Comparison of ENCODE assay signal across 8 mouse cellular contexts in genomic region chr17:71475705-71476089, GRCm38 (mm10). TPM values are rescaled to one million over a fixed set of nuclear protein-coding genes. Genes with fewer than 3 reads are reported as not detected.
DNase-seq lines count a peak whose midpoint lies in the region; ATAC-seq and TF ChIP-seq lines count a peak whose summit lies in the region.

No protein-coding gene starts in this region.

- H3K4me1 ChIP-seq in E14TG2a.4 (replicated peaks; ENCODE audit: low read depth, low read length) = peaks cover 51% of the 10 kb centered on the region
- 0 out of 2 replicates have a peak, but pooled peaks cover 2% of the 10 kb centered on the region for H3K4me1 ChIP-seq in hindbrain, embryonic 11.5 days (replicated peaks; ENCODE audit: control insufficient read depth, insufficient read depth, low read length)

- peak; percentile 49 for ATAC-seq in erythroid progenitor cell, adult 5-6 weeks (replicated peaks; ENCODE audit: low FRiP score, poor library complexity, severe bottlenecking)
- ATAC-seq in hindbrain, embryonic 11.5 days (ENCODE audit: low FRiP score) = no peak; the same call in none of the 2 replicates

- WGBS in hindbrain, embryonic 11.5 days = under 1% methylated on average over 31 of the region's 31 CpGs

- H3K27me3 ChIP-seq in E14TG2a.4 (ENCODE audit: insufficient read depth, low read length) = peaks cover 15% of the 10 kb centered on the region
- no peaks in the 10 kb centered on the region for H3K27me3 ChIP-seq in hindbrain, embryonic 11.5 days (ENCODE audit: control insufficient read depth, insufficient read depth, low read length)

- DNase-seq in brain, adult 2 months (ENCODE audit: low read depth, low spot score) = peak; percentile 83
- DNase-seq in hindbrain, embryonic 11.5 days (ENCODE audit: low spot score) = peak; percentile 86
- peak; percentile 54 to 55 for DNase-seq in layer of hippocampus, postnatal 25 days (ENCODE audit: extremely low spot score in 1 of 2, low spot score in 1 of 2)
- DNase-seq in lung, postnatal 10 days = peak; percentile 74
- DNase-seq in retina, adult 2 months (ENCODE audit: low read depth, low spot score) = peak; percentile 60
- DNase-seq in urinary bladder, adult 2 months (ENCODE audit: low spot score) = peak; percentile 66

- H3K36me3 ChIP-seq in E14TG2a.4 (ENCODE audit: insufficient read depth, low read length) = peaks cover 3% of the 10 kb centered on the region; the same call in 1 of the 2 replicates
- no peaks in the 10 kb centered on the region for H3K36me3 ChIP-seq in hindbrain, embryonic 11.5 days (ENCODE audit: control insufficient read depth, insufficient read depth, low read length)

- peak overlapping the region; percentile 96 for H3K9ac ChIP-seq in hindbrain, embryonic 11.5 days (ENCODE audit: low read depth, low read length)

- H3K4me2 ChIP-seq in hindbrain, embryonic 11.5 days (replicated peaks; ENCODE audit: low read depth, low read length) = peak overlapping the region; percentile 56

- TF ChIP-seq CTCF in E14TG2a.4 (conservative IDR thresholded peaks at IDR 0.05; ENCODE audit: low read length) = no peak

- H3K27ac ChIP-seq in hindbrain, embryonic 11.5 days (ENCODE audit: low read depth, low read length) = peak overlapping the region; percentile 97

- H3K9me3 ChIP-seq in E14TG2a.4 (ENCODE audit: low read length) = no peaks in the 10 kb centered on the region
- no peaks in the 10 kb centered on the region for H3K9me3 ChIP-seq in hindbrain, embryonic 11.5 days (ENCODE audit: control insufficient read depth, low read length)

- H3K4me3 ChIP-seq in E14TG2a.4 (replicated peaks; ENCODE audit: low read length) = peak overlapping the region; percentile 95
- peak overlapping the region; percentile 84 for H3K4me3 ChIP-seq in hindbrain, embryonic 11.5 days (ENCODE audit: low read depth, low read length)

RNA-seq across cellular contexts. Expression of gene Smchd1, which starts 0.6 kb away (rescaled TPM):
- total RNA-seq in erythroid progenitor cell, adult 5-6 weeks (2015; ENCODE audit: low replicate concordance) = 152 and 306 TPM in 2 replicates
- total RNA-seq in erythroid progenitor cell, adult 5-6 weeks (2017; ENCODE audit: low replicate concordance) = 174 and 214 TPM in 2 replicates
- polyA plus RNA-seq in hindbrain, embryonic 11.5 days (2014; fragmentation: Nextera tagmentation; extraction: Ambion mirVana) = 70.9 and 91.1 TPM in 2 replicates
- total RNA-seq in layer of hippocampus, postnatal 25 days (2021) = 10 to 100 TPM; 28.8 to 33.8 TPM
- polyA plus RNA-seq in urinary bladder, adult 2 months (2012; rRNA removed) = 25.9 and 26.4 TPM in 2 replicates

RNA-seq across cellular contexts. Expression of gene Gm4707, which starts 16.0 kb away (rescaled TPM):
- total RNA-seq in erythroid progenitor cell, adult 5-6 weeks (2015; ENCODE audit: low replicate concordance) = 5.4 and 6.5 TPM in 2 replicates
- 11.9 and 15.3 TPM in 2 replicates for total RNA-seq in erythroid progenitor cell, adult 5-6 weeks (2017; ENCODE audit: low replicate concordance)
- 2.0 and 3.5 TPM in 2 replicates for polyA plus RNA-seq in hindbrain, embryonic 11.5 days (2014; fragmentation: Nextera tagmentation; extraction: Ambion mirVana)
- total RNA-seq in layer of hippocampus, postnatal 25 days (2021) = 1 to 10 TPM; 1.6 to 2.6 TPM
- polyA plus RNA-seq in urinary bladder, adult 2 months (2012; rRNA removed) = 0.47 and 1.2 TPM in 2 replicates

RNA-seq across cellular contexts. Expression of gene Ndc80, which starts 51.0 kb away (rescaled TPM):
- total RNA-seq in erythroid progenitor cell, adult 5-6 weeks (2015; ENCODE audit: low replicate concordance) = 208 and 220 TPM in 2 replicates
- 322 and 338 TPM in 2 replicates for total RNA-seq in erythroid progenitor cell, adult 5-6 weeks (2017; ENCODE audit: low replicate concordance)
- polyA plus RNA-seq in hindbrain, embryonic 11.5 days (2014; fragmentation: Nextera tagmentation; extraction: Ambion mirVana) = 50.8 and 54.8 TPM in 2 replicates
- total RNA-seq in layer of hippocampus, postnatal 25 days (2021) = under 1 TPM; 0.38 to 0.69 TPM
- 0.96 and 1.1 TPM in 2 replicates for polyA plus RNA-seq in urinary bladder, adult 2 months (2012; rRNA removed)

Comparison
In these comparisons a context has a peak if more than half of its experiments do, and no peak if none do; other contexts are left out.
1. RNA of gene Smchd1, which starts 0.6 kb away (total RNA-seq): 152 to 306 TPM in erythroid progenitor cell, adult 5-6 weeks; 28.8 to 33.8 TPM in layer of hippocampus, postnatal 25 days; every median in the first group is over 4 times any median in the second.
2. RNA of gene Ndc80, which starts 51.0 kb away (total RNA-seq): 208 to 338 TPM in erythroid progenitor cell, adult 5-6 weeks; 0.38 to 0.69 TPM in layer of hippocampus, postnatal 25 days; every median in the first group is over 100 times any median in the second.
3. Peak in every context shown above with its lines, with median percentiles within 50 percentile points of each other: DNase-seq.